ENCODE assay signal across 8 mouse cellular contexts in genomic region chr12:76341080-76341479, GRCm38 (mm10). TPM values are rescaled to one million over a fixed set of nuclear protein-coding genes. Genes with fewer than 3 reads are reported as not detected.
DNase-seq lines count a peak whose midpoint lies in the region; ATAC-seq and TF ChIP-seq lines count a peak whose summit lies in the region.

No protein-coding gene starts in this region.

- no peak for TF ChIP-seq POLR2A in spleen, adult 2 months (IDR thresholded peaks at IDR 0.05; ENCODE audit: low read depth, low read length)

- peak; percentile 43 for ATAC-seq in inflammation-experienced regulatory T-cells, adult 6 months
- ATAC-seq in lung, embryonic 14.5 days (ENCODE audit: insufficient read depth) = peak; percentile 57; the same call in 1 of the 2 replicates

- H3K27me3 ChIP-seq in lung, embryonic 14.5 days (ENCODE audit: insufficient read depth, low read length) = no peaks in the 10 kb centered on the region
- no peaks in the 10 kb centered on the region for H3K27me3 ChIP-seq in spleen, adult 2 months (ENCODE audit: control insufficient read depth, insufficient read depth, low read length)

- no peaks in the 10 kb centered on the region for H3K9me3 ChIP-seq in lung, embryonic 14.5 days (ENCODE audit: low read depth, low read length)

- peak; percentile 57 for DNase-seq in gastrocnemius, adult 18-20 months (ENCODE audit: low spot score)
- DNase-seq in gastrocnemius, postnatal 25 days = no peak
- DNase-seq in 3T3-L1 (ENCODE audit: low read depth, low spot score) (peak; percentile 69), R1 (ENCODE audit: low read depth, low spot score) (peak; percentile 60)
- DNase-seq in embryo, embryonic 10 days (ENCODE audit: low spot score) = peak; percentile 71
- peak; percentile 92 for DNase-seq in lung, embryonic 14.5 days
- peak; percentile 41 to 50 for DNase-seq in spleen, adult 2 months (ENCODE audit: low read depth in 1 of 2, low spot score in 2 of 2)

- H3K9ac ChIP-seq in lung, embryonic 14.5 days = no peak overlapping the region

- no peaks in the 10 kb centered on the region for H3K4me1 ChIP-seq in lung, embryonic 14.5 days (ENCODE audit: insufficient read depth)
- H3K4me1 ChIP-seq in spleen, adult 2 months (ENCODE audit: control insufficient read depth, insufficient read depth, insufficient read length) = no peaks in the 10 kb centered on the region

- H3K4me3 ChIP-seq in lung, embryonic 14.5 days (ENCODE audit: low read depth, low read length) = no peak overlapping the region
- H3K4me3 ChIP-seq in spleen, adult 2 months (ENCODE audit: extremely low read depth, insufficient read depth, insufficient read length) = no peak overlapping the region

- no peak overlapping the region for H3K27ac ChIP-seq in lung, embryonic 14.5 days (ENCODE audit: low read depth)
- H3K27ac ChIP-seq in spleen, adult 2 months (ENCODE audit: insufficient read depth, low read length) = no peak overlapping the region

- no peak overlapping the region for H3K4me2 ChIP-seq in lung, embryonic 14.5 days

- WGBS in lung, embryonic 14.5 days = 2% methylated on average over 4 of the region's 4 CpGs
- 4% methylated on average over 4 of the region's 4 CpGs for WGBS in spleen, adult 2 months

- peak; percentile 77 for TF ChIP-seq CTCF in lung, embryonic 14.5 days (IDR thresholded peaks at IDR 0.05; ENCODE audit: low read depth)
- peak; percentile 32; the same call in 1 of the 2 replicates for TF ChIP-seq CTCF in spleen, adult 2 months (IDR thresholded peaks at IDR 0.05; ENCODE audit: extremely low read depth, insufficient read depth, insufficient read length, insufficient replicate concordance)

- no peaks in the 10 kb centered on the region; the same call in 1 of the 2 replicates for H3K36me3 ChIP-seq in lung, embryonic 14.5 days (ENCODE audit: insufficient read depth)
- peaks cover 2% of the 10 kb centered on the region; the same call in 1 of the 2 replicates for H3K36me3 ChIP-seq in spleen, adult 2 months (ENCODE audit: control insufficient read depth, insufficient read depth, low read length)

RNA-seq across cellular contexts. Expression of gene Akap5, which starts 16.4 kb away (rescaled TPM):
- under 1 TPM; 0.28 to 0.30 TPM for total RNA-seq in gastrocnemius, adult 18-20 months (2021)
- total RNA-seq in gastrocnemius, postnatal 25 days (2021) = under 1 TPM; 0.46 to 0.78 TPM
- 1 to 10 TPM; 1.6 to 4.6 (median 3.1) TPM for polyA plus RNA-seq in inflammation-experienced regulatory T-cells, adult 6 months (2017; shearing (Covaris generic))
- polyA plus RNA-seq in lung, embryonic 14.5 days (2014; fragmentation: Nextera tagmentation; extraction: Ambion mirVana) = 24.2 and 25.7 TPM in 2 replicates
- polyA plus RNA-seq in spleen, adult 2 months (2012; rRNA removed) = 0.22 and 0.29 TPM in 2 replicates

RNA-seq across cellular contexts. Expression of gene Zbtb25, which starts 28.3 kb away (rescaled TPM):
- total RNA-seq in gastrocnemius, adult 18-20 months (2021) = 1 to 10 TPM; 5.8 to 8.5 TPM
- total RNA-seq in gastrocnemius, postnatal 25 days (2021) = 1 to 10 TPM; 6.6 to 8.2 TPM
- polyA plus RNA-seq in inflammation-experienced regulatory T-cells, adult 6 months (2017; shearing (Covaris generic)) = 10 to 100 TPM in 2 of 3 experiments, 1 to 10 TPM in 1; 7.2 to 17.0 (median 16.5) TPM
- 18.4 and 19.4 TPM in 2 replicates for polyA plus RNA-seq in lung, embryonic 14.5 days (2014; fragmentation: Nextera tagmentation; extraction: Ambion mirVana)
- 6.9 and 7.5 TPM in 2 replicates for polyA plus RNA-seq in spleen, adult 2 months (2012; rRNA removed)

RNA-seq across cellular contexts. Expression of gene Zbtb1, which starts 29.0 kb away (rescaled TPM):
- 1 to 10 TPM; 3.9 to 4.0 TPM for total RNA-seq in gastrocnemius, adult 18-20 months (2021)
- 1 to 10 TPM; 3.1 to 3.9 TPM for total RNA-seq in gastrocnemius, postnatal 25 days (2021)
- 10 to 100 TPM; 20.2 to 26.2 (median 25.2) TPM for polyA plus RNA-seq in inflammation-experienced regulatory T-cells, adult 6 months (2017; shearing (Covaris generic))
- polyA plus RNA-seq in lung, embryonic 14.5 days (2014; fragmentation: Nextera tagmentation; extraction: Ambion mirVana) = 12.6 and 13.2 TPM in 2 replicates
- 2.1 and 2.5 TPM in 2 replicates for polyA plus RNA-seq in spleen, adult 2 months (2012; rRNA removed)
